Mouse (Mus musculus) heart, postnatal 0 days (tissue): Measurements from ENCODE around the gene Nup62.
A peak's percentile ranks its signal among the peaks of the same experiment; 100 is the strongest.

Experiments used
- CTCF ChIP-seq: IDR thresholded peaks from 2 replicates; pipeline ENCODE4 v1.5.1; 2016; ENCODE audit warnings: antibody characterized with exemption, control low read depth, low read depth
- EP300 ChIP-seq: IDR thresholded peaks from 2 replicates; pipeline ENCODE4 v1.6.1; 2016; ENCODE audit warnings: antibody characterized with exemption, low read depth

- TF ChIP-seq CTCF (no peak), EP300 (peak; percentile 4; the same call in 1 of the 2 replicates)
These were observed 54.0 kb downstream of the Nup62 start, which contains the start of gene Ptov1 for GRCm38 (mm10) chr7:44869697-44870528.
